Mouse (Mus musculus): ENCODE measurements around the gene Vasn.
A peak's percentile ranks its signal among the peaks of the same experiment; 100 is the strongest.

GRCm38 (mm10) chr16:4655764-4656570, 16.2 kb downstream of the Vasn start:
- TF ChIP-seq POLR2A (IDR thresholded peaks at IDR 0.05; ENCODE audit: borderline replicate concordance, extremely low read depth, insufficient read depth, insufficient read length, poor library complexity, severe bottlenecking) (no peak), CTCF (IDR thresholded peaks at IDR 0.05; ENCODE audit: borderline replicate concordance, extremely low read depth, insufficient read depth, insufficient read length) (peak; percentile 23; the same call in 1 of the 2 replicates)
